Mouse (Mus musculus) liver (tissue): ENCODE results near the gene Fiz1.
A peak's percentile ranks its signal among the peaks of the same experiment; 100 is the strongest.

Experiments used
- DNase-seq: peaks from one replicate; pipeline ENCODE4 v3.0.0-alpha.2; 2020; ENCODE audit warnings: mixed read lengths

Fiz1 gene

GRCm38 (mm10) chr7:4996934-4997333, 17.6 kb downstream of the Fiz1 start:
- DNase-seq: no peak

- peak; percentile 81 for DNase-seq
These were observed 18.2 kb downstream of the Fiz1 start, which contains the start of gene Zfp579 for GRCm38 (mm10) chr7:4996003-4996895. TSS of gene Zfp579 (minus strand) at chr7:4996158.

- DNase-seq: no peak
These were observed 19.1 kb downstream of the Fiz1 start for GRCm38 (mm10) chr7:4995268-4996002.

GRCm38 (mm10) chr7:4993999-4994788, 20.3 kb downstream of the Fiz1 start:
- DNase-seq: no peak

- DNase-seq: no peak
These were observed 21.0 kb downstream of the Fiz1 start for GRCm38 (mm10) chr7:4993347-4993998.

GRCm38 (mm10) chr7:4988250-4988649, 26.2 kb downstream of the Fiz1 start:
- no peak for DNase-seq

- DNase-seq: no peak
These were observed 37.7 kb downstream of the Fiz1 start for GRCm38 (mm10) chr7:4976832-4977231.

GRCm38 (mm10) chr7:4975455-4975854, 39.0 kb downstream of the Fiz1 start:
- DNase-seq: no peak

GRCm38 (mm10) chr7:4972321-4973047, 42.0 kb downstream of the Fiz1 start:
- no peak for DNase-seq

GRCm38 (mm10) chr7:4971710-4972109, 42.8 kb downstream of the Fiz1 start:
- no peak for DNase-seq

- DNase-seq: no peak
These were observed 43.4 kb downstream of the Fiz1 start, which contains the start of gene Sbk3 for GRCm38 (mm10) chr7:4971068-4971467. TSS of gene Sbk3 (minus strand) at chr7:4971168.

- no peak for DNase-seq
These were observed 49.5 kb downstream of the Fiz1 start for GRCm38 (mm10) chr7:4964988-4965387.

GRCm38 (mm10) chr7:4964272-4964671, 50.2 kb downstream of the Fiz1 start, which contains the start of gene Sbk2:
TSS of gene Sbk2 (minus strand) at chr7:4964406.
- DNase-seq: peak; percentile 78

- DNase-seq: no peak
These were observed 51.0 kb downstream of the Fiz1 start for GRCm38 (mm10) chr7:4963527-4963926.

- DNase-seq: no peak
These were observed 57.1 kb downstream of the Fiz1 start for GRCm38 (mm10) chr7:4957361-4957760.
